Mouse (Mus musculus) layer of hippocampus, adult 6 months (tissue): ENCODE results near the gene Rrp9. TPM values are rescaled to one million over a fixed set of nuclear protein-coding genes. Genes with fewer than 3 reads are reported as not detected.

Experiments
- long read RNA-seq, 2 experiments: library from polyadenylated mRNA; unstranded; transcript quantifications; one replicate each; pipeline ENCODE4 v2.0.0; 2019 to 2020
- polyA plus RNA-seq: library from polyadenylated mRNA; unstranded; fragments of <200 nt; fragmentation: Nextera tagmentation; gene quantifications from 2 replicates; pipeline ENCODE4 v1.2.3, GENCODE M21; 2021

The Rrp9 gene
- 23.3 and 24.9 TPM in 2 replicates for polyA plus RNA-seq
- long read RNA-seq, experiment 1, transcript Rrp9-201 (15 exons, 1,586 nt), result major isoform, 40 of 48 reads
- long read RNA-seq, experiment 1, partial matches to known transcripts, result 3 of 48 reads
- long read RNA-seq, experiment 1, other reads (novel, unspliced or antisense), result 5 of 48 reads
- long read RNA-seq, experiment 2, transcript Rrp9-201 (15 exons, 1,586 nt), result major isoform, 91 of 114 reads
- long read RNA-seq, experiment 2, partial matches to known transcripts, result 3 of 114 reads
- long read RNA-seq, experiment 2, other reads (novel, unspliced or antisense), result 20 of 114 reads

GRCm38 (mm10) chr9:106475663-106476001 is at the start of gene Rrp9:
Rrp9 (plus strand) TSS chr9:106475963.

DNA sequence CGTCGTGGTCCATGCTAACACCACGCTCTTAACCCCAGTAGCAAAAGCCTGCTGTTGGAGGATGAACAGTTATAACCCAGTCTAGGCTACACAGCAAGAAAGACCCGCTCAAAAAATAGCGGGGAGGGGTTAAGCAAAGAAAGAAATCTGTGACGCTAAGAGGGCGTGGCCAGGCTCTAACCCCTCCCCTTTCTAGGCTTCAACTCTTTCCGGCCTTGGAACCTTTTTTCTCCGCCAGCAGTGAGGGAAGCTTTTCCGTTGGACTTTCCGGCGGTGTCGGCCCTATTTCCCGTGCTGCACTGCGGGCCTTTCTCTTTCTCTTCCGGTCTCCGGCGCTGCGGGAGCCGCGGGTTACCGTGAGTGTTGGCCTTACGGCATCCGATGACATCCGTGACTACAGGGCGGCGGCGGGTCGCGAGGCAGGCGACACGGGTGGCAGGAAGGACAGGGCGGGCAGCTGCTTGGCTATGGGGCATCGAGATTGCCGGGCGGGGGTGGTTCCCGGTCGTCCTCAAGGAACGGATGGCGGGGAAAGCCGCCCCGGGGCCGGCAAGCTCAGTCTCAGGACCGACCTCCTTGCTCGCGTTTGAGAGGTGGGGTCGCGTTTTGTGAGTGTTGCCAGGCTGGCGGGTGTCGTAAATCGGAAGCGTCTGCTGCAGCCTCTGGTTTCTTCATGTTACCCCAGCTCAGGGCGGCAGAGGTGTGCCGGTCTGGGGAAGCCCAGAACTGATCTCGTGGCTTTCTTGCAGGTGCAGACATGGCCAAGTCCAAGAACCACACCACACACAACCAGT is 46.3 kb upstream of the Rrp9 start, which contains the start of gene Rpl29:
Gene Rpl29, plus strand, starts transcription at position 234 of the 794 bp plus-strand sequence.

DNA sequence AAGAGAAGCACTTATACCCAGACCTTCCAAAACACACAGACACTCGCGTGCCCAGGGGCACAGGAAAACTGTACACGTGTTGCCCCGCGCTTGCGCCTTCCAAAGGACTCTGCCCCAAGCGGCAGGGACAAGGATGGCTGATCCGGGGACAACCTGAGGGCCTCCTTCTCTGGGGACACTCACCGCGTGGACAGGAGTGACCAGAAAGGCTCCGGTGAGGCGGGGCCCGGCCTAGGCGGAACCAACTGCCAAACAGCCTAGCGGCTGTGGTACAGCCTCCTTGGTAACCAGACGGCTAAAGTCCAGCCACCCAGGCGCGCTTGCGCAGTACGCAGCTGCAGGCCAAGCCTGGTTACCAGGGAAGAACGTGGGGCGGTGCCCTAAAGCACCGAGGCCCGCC is 28.4 kb upstream of the Rrp9 start, which contains the start of the genes Abhd14b and Abhd14a:
Gene Abhd14b, plus strand, starts transcription at position 112 of the 400 bp plus-strand sequence.
Gene Abhd14a, minus strand, starts transcription at position 331 of the 400 bp plus-strand sequence.

GRCm38 (mm10) chr9:106453271-106454070 is 22.3 kb upstream of the Rrp9 start, which contains the start of gene Pcbp4:
Pcbp4 (plus strand) TSS chr9:106453291.

DNA sequence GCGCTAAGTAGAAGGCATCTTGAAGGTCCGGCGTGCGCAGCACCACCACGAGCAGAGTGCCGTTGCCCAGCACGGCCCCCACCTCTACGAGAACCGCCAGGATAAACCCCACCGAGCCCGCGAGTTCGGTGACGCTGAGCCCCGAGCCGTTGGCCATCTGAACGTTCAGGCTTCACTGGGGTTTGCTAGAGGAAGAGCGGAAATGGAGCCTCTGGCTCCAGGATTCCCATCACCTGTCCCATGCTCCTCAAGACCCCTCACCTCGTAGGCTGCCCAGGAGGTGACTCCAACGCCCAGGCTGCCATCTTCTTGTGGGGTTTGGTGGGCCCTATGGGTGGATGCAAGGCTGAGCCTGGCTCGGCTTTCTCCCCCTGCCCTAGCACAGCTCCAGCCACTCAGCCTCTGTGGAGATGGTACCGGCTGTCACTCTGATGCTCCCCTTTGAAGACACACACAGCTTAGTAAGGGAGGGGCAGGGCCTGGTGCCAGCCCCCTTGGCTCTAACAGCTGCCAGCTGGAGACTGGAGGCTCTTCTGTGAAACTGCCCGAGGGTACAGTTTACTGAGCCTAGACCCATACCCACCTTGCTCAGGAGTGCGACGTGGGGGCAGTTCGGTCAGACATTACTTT is 10.1 kb upstream of the Rrp9 start, which contains the start of gene Gpr62:
Gene Gpr62, minus strand, starts transcription at position 368 of the 630 bp plus-strand sequence.

DNA sequence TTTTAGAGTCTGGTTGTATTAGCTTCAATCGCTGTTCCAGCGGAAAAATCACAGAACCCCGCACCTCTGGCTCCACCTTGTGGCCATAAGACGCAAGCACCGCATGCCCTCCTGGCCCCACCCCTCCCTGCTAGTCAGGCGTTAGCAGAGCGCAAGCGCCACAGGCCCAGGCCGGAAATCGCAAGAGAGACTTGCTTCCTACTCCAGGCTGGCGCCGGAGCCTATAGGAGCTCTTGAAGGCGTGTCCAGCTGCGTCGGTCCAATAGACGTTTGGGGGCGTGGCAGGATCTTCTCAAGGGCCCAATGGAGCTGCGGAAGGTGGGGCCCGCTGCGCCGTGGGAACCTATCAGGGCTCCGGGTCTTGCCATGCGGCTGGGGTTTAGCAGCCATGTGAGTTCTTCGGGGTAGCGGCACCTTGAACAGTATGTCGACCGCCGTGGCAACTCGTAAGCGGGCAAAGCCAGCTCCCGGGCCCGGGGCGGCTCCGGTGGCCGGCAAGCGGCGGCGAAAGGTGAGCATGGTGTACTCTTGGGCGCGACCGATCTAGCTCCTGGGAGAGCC is 1.2 kb downstream of the Rrp9 start, which contains the start of gene Parp3:
Gene Parp3, minus strand, starts transcription at position 26 of the 561 bp plus-strand sequence.

DNA sequence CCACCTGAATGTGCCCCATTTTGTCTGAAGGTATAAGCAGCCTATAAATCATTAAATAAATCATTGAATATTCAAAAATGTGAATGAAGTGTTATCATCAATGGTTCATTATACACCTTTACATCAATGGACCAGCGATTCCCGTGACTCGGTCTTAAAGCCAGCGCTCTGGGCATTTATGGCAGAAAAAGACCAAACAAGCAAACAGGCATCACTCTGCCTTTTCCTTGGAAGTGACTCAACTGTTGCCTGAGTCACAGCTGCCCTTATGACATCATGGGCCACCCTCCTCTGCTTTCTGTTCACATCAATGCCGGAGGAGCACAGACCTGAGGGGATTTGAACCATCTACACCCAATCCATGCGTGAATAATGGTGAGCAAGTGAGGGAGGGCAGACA is 23.9 kb downstream of the Rrp9 start, which contains the start of gene Iqcf1:
Gene Iqcf1, plus strand, starts transcription at position 301 of the 400 bp plus-strand sequence.

DNA sequence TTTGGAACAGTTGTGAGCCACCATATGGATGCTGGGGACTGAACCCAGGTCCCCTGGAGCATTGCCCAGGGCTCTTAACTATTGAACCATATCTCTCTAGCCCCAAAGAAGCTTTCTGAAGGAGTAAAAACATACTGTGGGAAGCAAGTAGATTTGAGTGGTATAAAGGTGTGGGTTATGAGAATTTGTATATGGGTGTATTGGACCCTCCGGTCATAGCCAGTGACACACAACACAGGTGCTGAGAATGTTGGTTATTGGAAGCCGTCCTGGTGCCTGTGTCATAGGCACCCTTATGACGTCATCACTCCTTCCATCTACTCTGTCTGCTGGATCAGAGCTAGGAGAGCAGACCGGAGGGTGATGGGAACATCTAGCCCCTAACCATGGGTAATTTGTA is 38.5 kb downstream of the Rrp9 start, which contains the start of gene Iqcf5:
Gene Iqcf5, plus strand, starts transcription at position 301 of the 400 bp plus-strand sequence.

Other genes starting within 250 kb of the Rrp9 start
- gene Alas1, start 227.3 kb upstream of the Rrp9 start, polyA plus RNA-seq, result 78.2 and 79.3 TPM in 2 replicates
- 23.8 and 25.6 TPM in 2 replicates for gene Poc1a, start 194.9 kb upstream of the Rrp9 start, polyA plus RNA-seq
- gene Dusp7, start 107.3 kb upstream of the Rrp9 start, polyA plus RNA-seq, result 12.0 and 14.6 TPM in 2 replicates
- gene Rpl29, start 46.5 kb upstream of the Rrp9 start, polyA plus RNA-seq, result 582 and 680 TPM in 2 replicates
- 7.1 and 10.5 TPM in 2 replicates for gene Acy1, start 37.6 kb upstream of the Rrp9 start, polyA plus RNA-seq
- gene Abhd14b, start 28.5 kb upstream of the Rrp9 start, polyA plus RNA-seq, result 11.8 and 17.3 TPM in 2 replicates
- gene Abhd14a, start 28.3 kb upstream of the Rrp9 start, polyA plus RNA-seq, result 61.5 and 66.8 TPM in 2 replicates
- 59.2 and 69.0 TPM in 2 replicates for gene Pcbp4, start 22.7 kb upstream of the Rrp9 start, polyA plus RNA-seq
- gene Gpr62, start 10.0 kb upstream of the Rrp9 start, polyA plus RNA-seq, result 8.8 and 11.7 TPM in 2 replicates
- gene Parp3, start 986 bp downstream of the Rrp9 start, polyA plus RNA-seq, result 3.5 and 3.9 TPM in 2 replicates
- not detected in 2 replicates for gene Iqcf1, start 24.0 kb downstream of the Rrp9 start, polyA plus RNA-seq
- gene Iqcf5, start 38.6 kb downstream of the Rrp9 start, polyA plus RNA-seq, result not detected in 2 replicates
- gene Iqcf3, start 85.7 kb downstream of the Rrp9 start, polyA plus RNA-seq, result not detected in 2 replicates
- not detected in 2 replicates for gene Iqcf4, start 95.0 kb downstream of the Rrp9 start, polyA plus RNA-seq
- gene Iqcf6, start 150.6 kb downstream of the Rrp9 start, polyA plus RNA-seq, result not detected in 2 replicates
- gene Grm2, start 180.1 kb downstream of the Rrp9 start, polyA plus RNA-seq, result 25.8 and 37.1 TPM in 2 replicates
- gene Tex264, start 210.0 kb downstream of the Rrp9 start, polyA plus RNA-seq, result 127 and 145 TPM in 2 replicates